Mouse (Mus musculus) cerebellum, adult 2 months (tissue): ENCODE measurements around the gene Eml1. TPM values are rescaled to one million over a fixed set of nuclear protein-coding genes. Genes with fewer than 3 reads are reported as not detected.

Experiments
- DNase-seq, 2 experiments: peaks; one replicate each; pipeline ENCODE4 v3.0.0; 2021
- H3K27ac ChIP-seq: fragments of 200-500 bp; 2 replicates; pipeline ENCODE4 v1.5.1; 2012; ENCODE audit warnings: low read length, control low read depth, inconsistent platforms; ENCODE audit not compliant: insufficient read depth
- H3K27me3 ChIP-seq: fragments of 200-500 bp; 2 replicates; pipeline ENCODE4 v1.6.1; 2012; ENCODE audit warnings: inconsistent platforms, mild to moderate bottlenecking, low read length, moderate library complexity; ENCODE audit not compliant: control insufficient read depth, insufficient read depth
- H3K4me1 ChIP-seq: fragments of 200-500 bp; 2 replicates; pipeline ENCODE4 v1.6.1; 2011; ENCODE audit warnings: low read length; ENCODE audit not compliant: control insufficient read depth, insufficient read depth
- H3K4me3 ChIP-seq: fragments of 200-500 bp; replicated peaks from 2 replicates; pipeline ENCODE3; 2011; ENCODE audit warnings: mild to moderate bottlenecking, low read depth, low read length, control low read depth; ENCODE audit not compliant: insufficient read depth
- CTCF ChIP-seq: fragments of 200-500 bp; IDR thresholded peaks from 2 replicates; pipeline ENCODE4 v1.5.1; 2011; ENCODE audit warnings: low read depth, mild to moderate bottlenecking, control low read depth, low read length, moderate library complexity, borderline replicate concordance; ENCODE audit not compliant: insufficient read depth
- POLR2A ChIP-seq: fragments of 200-500 bp; IDR thresholded peaks from 2 replicates; pipeline ENCODE4 v1.6.1; 2011; ENCODE audit warnings: low read length, control low read depth, borderline replicate concordance; ENCODE audit not compliant: insufficient read depth
- WGBS: fragments of 180-500 bp; shearing (Covaris S2); methylation state at CpG from one replicate; pipeline ENCODE4 v1.1.7; 2018; 5-methylcytosine and 5-hydroxymethylcytosine counted together
- polyA plus RNA-seq: library from polyadenylated mRNA; depleted of rRNA; stranded (reverse); fragments of >200 nt; gene quantifications from 2 replicates; pipeline ENCODE4 v1.2.3, GENCODE M21; 2012

Gene Eml1
- polyA plus RNA-seq, 1 experiment: 93.9 TPM

- no peak overlapping the region for H3K27ac ChIP-seq
- no peak overlapping the region for H3K4me3 ChIP-seq
- TF ChIP-seq POLR2A (no peak), CTCF (no peak)
- WGBS: 96% methylated on average over 17 of the region's 17 CpGs
- DNase-seq: no peak
- no peaks in the 10 kb centered on the region for H3K27me3 ChIP-seq
- peaks cover 29% of the 10 kb centered on the region for H3K4me1 ChIP-seq
Measured at GRCm38 (mm10) chr12:108394534-108395284, 24.0 kb downstream of the Eml1 start.

- TF ChIP-seq CTCF (no peak), POLR2A (no peak)
- Histone ChIP-seq H3K4me3 (no peak overlapping the region), H3K4me1 (peaks cover 34% of the 10 kb centered on the region), H3K27me3 (no peaks in the 10 kb centered on the region), H3K27ac (no peak overlapping the region)
- no peak for DNase-seq
- WGBS: 90% methylated on average over 6 of the region's 6 CpGs
Measured at GRCm38 (mm10) chr12:108395285-108395660, 24.5 kb downstream of the Eml1 start.

- no peaks in the 10 kb centered on the region for H3K27me3 ChIP-seq
- DNase-seq: peak in 1 of 2 experiments; percentile 47
- peaks cover 41% of the 10 kb centered on the region for H3K4me1 ChIP-seq
- 72% methylated on average over 11 of the region's 11 CpGs for WGBS
- TF ChIP-seq POLR2A (no peak), CTCF (no peak)
- H3K27ac ChIP-seq: no peak overlapping the region
- H3K4me3 ChIP-seq: no peak overlapping the region
Measured at GRCm38 (mm10) chr12:108396081-108396947, 25.6 kb downstream of the Eml1 start.

- no peak for DNase-seq
- no peaks in the 10 kb centered on the region for H3K27me3 ChIP-seq
- no peak overlapping the region for H3K4me3 ChIP-seq
- WGBS: 93% methylated on average over 7 of the region's 7 CpGs
- no peak overlapping the region for H3K27ac ChIP-seq
- peaks cover 22% of the 10 kb centered on the region for H3K4me1 ChIP-seq
- TF ChIP-seq POLR2A (no peak), CTCF (no peak)
Measured at GRCm38 (mm10) chr12:108398681-108399080, 27.9 kb downstream of the Eml1 start.

- Histone ChIP-seq H3K4me1 (peaks cover 21% of the 10 kb centered on the region), H3K4me3 (no peak overlapping the region), H3K27ac (no peak overlapping the region), H3K27me3 (no peaks in the 10 kb centered on the region)
- WGBS: 35% methylated on average over 8 of the region's 8 CpGs
- no peak for TF ChIP-seq CTCF
- no peak for TF ChIP-seq POLR2A
- peak; percentile 58 to 68 for DNase-seq
Measured at GRCm38 (mm10) chr12:108399191-108399590, 28.4 kb downstream of the Eml1 start.

GRCm38 (mm10) chr12:108400951-108401350 lies 30.2 kb downstream of the Eml1 start:
- no peak for DNase-seq
- TF ChIP-seq CTCF (no peak), POLR2A (no peak)
- Histone ChIP-seq H3K4me1 (peaks cover 21% of the 10 kb centered on the region), H3K27ac (no peak overlapping the region), H3K4me3 (no peak overlapping the region), H3K27me3 (no peaks in the 10 kb centered on the region)
- 32% methylated on average over 8 of the region's 8 CpGs for WGBS

GRCm38 (mm10) chr12:108403957-108404356 lies 33.2 kb downstream of the Eml1 start:
- H3K27me3 ChIP-seq: no peaks in the 10 kb centered on the region
- 83% methylated on average over 6 of the region's 6 CpGs for WGBS

More at GRCm38 (mm10) chr12:108403957-108404356, 33.2 kb downstream of the Eml1 start:
- no peak for DNase-seq
- Histone ChIP-seq H3K4me3 (no peak overlapping the region), H3K27ac (no peak overlapping the region), H3K4me1 (peaks cover 20% of the 10 kb centered on the region)
- TF ChIP-seq CTCF (no peak), POLR2A (no peak)
